Mouse (Mus musculus): Measurements from ENCODE around the gene Spin2d. TPM values are rescaled to one million over a fixed set of nuclear protein-coding genes. Genes with fewer than 3 reads are reported as not detected.

Spin2d gene
- polyA plus RNA-seq (2012; ENCODE audit: low replicate concordance) = not detected in 2 replicates

GRCm38 (mm10) chrX:73176889-73177288 lies at the start of gene Spin2d:
TSS of gene Spin2d (minus strand) at chrX:73176989.

GRCm38 (mm10) chrX:73213819-73214564 lies 37.2 kb upstream of the Spin2d start, which contains the start of gene Xlr4b:
TSS of gene Xlr4b (plus strand) at chrX:73214333.

GRCm38 (mm10) chrX:73191934-73192333 lies 15.1 kb upstream of the Spin2d start, which contains the start of gene Xlr3b:
TSS of gene Xlr3b (plus strand) at chrX:73192207.

GRCm38 (mm10) chrX:73149350-73149749 lies 27.4 kb downstream of the Spin2d start, which contains the start of gene DXBay18:
TSS of gene DXBay18 (minus strand) at chrX:73149450.

GRCm38 (mm10) chrX:73148496-73148895 lies 28.3 kb downstream of the Spin2d start, which contains the start of gene Xlr5b:
TSS of gene Xlr5b (plus strand) at chrX:73148796.

Other genes with a start within 250 kb of the Spin2d start
- gene Zfp185, start 189.7 kb downstream of the Spin2d start, polyA plus RNA-seq (2012; ENCODE audit: low replicate concordance) = not detected in 2 replicates
- gene Pnma5, start 139.9 kb downstream of the Spin2d start, polyA plus RNA-seq (2012; ENCODE audit: low replicate concordance) = not detected in 2 replicates
- 0.11 TPM in 1 of 2 replicates, not detected in the other for gene Pnma3, start 112.2 kb downstream of the Spin2d start, polyA plus RNA-seq (2012; ENCODE audit: low replicate concordance)
- 0.15 TPM in 1 of 2 replicates, not detected in the other for gene Xlr4a, start 94.5 kb downstream of the Spin2d start, polyA plus RNA-seq (2012; ENCODE audit: low replicate concordance)
- gene Xlr3a, start 79.9 kb downstream of the Spin2d start, polyA plus RNA-seq (2012; ENCODE audit: low replicate concordance) = not detected in 2 replicates
- 0.14 TPM in 1 of 2 replicates, not detected in the other for gene Gm14685, start 59.9 kb downstream of the Spin2d start, polyA plus RNA-seq (2012; ENCODE audit: low replicate concordance)
- gene Xlr5b, start 28.2 kb downstream of the Spin2d start, polyA plus RNA-seq (2012; ENCODE audit: low replicate concordance) = not detected in 2 replicates
- gene DXBay18, start 27.5 kb downstream of the Spin2d start, polyA plus RNA-seq (2012; ENCODE audit: low replicate concordance) = not detected in 2 replicates
- not detected in 2 replicates for gene Xlr3b, start 15.2 kb upstream of the Spin2d start, polyA plus RNA-seq (2012; ENCODE audit: low replicate concordance)
- gene Xlr4b, start 37.3 kb upstream of the Spin2d start, polyA plus RNA-seq (2012; ENCODE audit: low replicate concordance) = 0.92 and 1.4 TPM in 2 replicates
- gene F8a, start 51.3 kb upstream of the Spin2d start, polyA plus RNA-seq (2012; ENCODE audit: low replicate concordance) = 17.9 and 29.9 TPM in 2 replicates
- gene Xlr4c, start 66.1 kb upstream of the Spin2d start, polyA plus RNA-seq (2012; ENCODE audit: low replicate concordance) = 0.73 and 2.7 TPM in 2 replicates
- not detected in 2 replicates for gene Xlr3c, start 88.4 kb upstream of the Spin2d start, polyA plus RNA-seq (2012; ENCODE audit: low replicate concordance)
- not detected in 2 replicates for gene Xlr5a, start 116.0 kb upstream of the Spin2d start, polyA plus RNA-seq (2012; ENCODE audit: low replicate concordance)
- gene Xlr5c, start 116.0 kb upstream of the Spin2d start, polyA plus RNA-seq (2012; ENCODE audit: low replicate concordance) = not detected in 2 replicates
- gene Gm45015, start 159.9 kb upstream of the Spin2d start, polyA plus RNA-seq (2012; ENCODE audit: low replicate concordance) = not detected in 2 replicates
- gene Zfp275, start 165.6 kb upstream of the Spin2d start, polyA plus RNA-seq (2012; ENCODE audit: low replicate concordance) = 0.93 and 1.5 TPM in 2 replicates
- gene Gm18336, start 221.7 kb upstream of the Spin2d start, polyA plus RNA-seq (2012; ENCODE audit: low replicate concordance) = not detected in 2 replicates
- 0.05 TPM in 1 of 2 replicates, not detected in the other for gene Zfp92, start 234.1 kb upstream of the Spin2d start, polyA plus RNA-seq (2012; ENCODE audit: low replicate concordance)

Measured in leukemia stem cell, adult 10-12 weeks (primary cell).